Mouse (Mus musculus) heart, postnatal 10 days (tissue): ENCODE measurements around the gene Mtmr4. TPM values are rescaled to one million over a fixed set of nuclear protein-coding genes. Genes with fewer than 3 reads are reported as not detected.

Source experiments
- DNase-seq, 2 experiments: peaks; one replicate each; pipeline ENCODE4 v3.0.0; 2021
- intact Hi-C: fragments of 180-260 bp; cut with DNase I; formaldehyde crosslinking; loops from one replicate; pipeline ENCODE4 v1.15.1; 2025
- total RNA-seq, 2 experiments: library from RNA; stranded (reverse); gene quantifications; 2 replicates each; pipeline ENCODE4 v1.2.3; 2021

The Mtmr4 gene
- 10 to 100 TPM; 14.5 to 15.1 TPM for total RNA-seq

DNA sequence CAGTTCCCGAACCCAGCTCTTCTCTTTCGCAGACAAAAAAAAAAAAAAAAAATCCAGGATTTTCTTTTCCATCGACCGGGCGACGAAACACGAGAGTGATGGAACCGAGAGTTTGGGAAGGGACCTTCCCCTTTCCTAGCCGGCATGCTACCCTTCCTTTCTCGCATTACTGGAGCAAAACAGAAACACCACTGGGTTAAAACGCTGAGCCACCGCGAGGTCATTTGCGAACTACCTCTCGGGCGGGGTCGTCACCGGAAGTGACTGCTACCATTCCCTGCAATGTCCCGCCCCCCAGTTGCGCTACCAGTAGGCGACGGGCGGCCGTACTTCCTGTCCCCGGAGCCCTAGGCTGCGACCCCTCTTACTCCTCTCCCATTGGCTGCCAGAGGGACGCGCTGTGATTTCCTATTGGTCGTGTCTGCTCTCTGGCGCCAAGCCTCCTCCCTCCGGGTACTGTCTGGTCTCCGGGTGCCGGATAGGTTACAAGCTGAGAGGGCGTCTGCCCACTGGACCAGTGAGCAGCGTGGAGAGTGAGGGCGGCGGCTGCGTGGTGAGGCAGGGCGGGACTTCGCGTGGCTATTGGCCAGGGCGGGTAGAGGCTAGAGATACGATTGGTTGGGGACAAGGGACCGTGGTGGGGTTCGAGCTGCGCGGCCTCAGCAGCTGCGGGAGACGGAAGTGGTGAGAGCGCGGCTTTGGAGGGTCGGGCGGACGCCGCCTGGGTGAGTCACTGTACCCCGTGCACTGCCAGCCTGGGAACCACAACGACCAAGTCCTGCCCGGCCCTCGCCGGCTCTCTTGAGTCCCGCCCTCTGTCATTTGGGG lies at the start of gene Mtmr4:
Gene Mtmr4 (plus strand): TSS at position 637 of the 828 bp plus-strand sequence.
- intact Hi-C loops, result no loop called here
- DNase-seq, result peak; percentile 100

DNA sequence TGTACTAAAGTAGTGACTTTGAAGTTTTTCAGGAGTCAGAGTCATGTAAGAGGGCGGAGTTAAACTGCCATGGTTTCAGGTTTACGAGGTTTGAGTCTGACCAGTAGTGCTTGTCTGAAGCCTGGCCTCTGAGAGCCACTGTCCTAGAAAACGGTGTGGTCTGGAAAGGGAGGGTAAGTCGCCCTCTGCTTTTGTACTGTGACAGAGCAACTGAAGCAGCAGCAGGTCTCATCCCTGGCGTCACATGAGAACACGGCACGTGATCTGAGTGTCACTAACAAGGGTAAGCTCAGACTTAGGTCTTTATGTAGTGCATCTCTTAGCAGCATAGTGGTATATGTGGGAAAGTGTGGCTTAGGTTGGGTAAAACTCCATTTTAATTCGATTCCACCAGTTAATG lies 49.7 kb upstream of the Mtmr4 start:
- DNase-seq, result no peak

DNA sequence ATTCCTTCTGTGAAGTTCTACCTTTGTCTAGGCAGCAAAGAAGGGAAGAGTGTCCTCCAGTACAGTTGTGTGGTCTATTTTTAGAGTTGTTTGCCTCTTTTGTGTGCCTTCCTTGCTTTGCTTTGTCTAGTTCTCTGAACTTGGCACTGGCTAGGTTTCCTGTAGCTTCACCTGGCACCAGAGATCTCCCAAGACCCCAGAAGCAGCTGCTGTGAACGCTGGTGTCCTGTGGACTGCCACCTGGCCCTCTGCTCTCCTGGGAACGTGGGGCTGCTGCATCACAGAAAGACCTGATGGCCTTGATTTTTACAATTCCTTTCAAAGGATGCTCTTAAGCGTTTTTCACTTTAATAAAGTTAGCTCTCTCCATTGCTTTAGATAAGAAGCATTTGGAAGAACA lies 49.1 kb upstream of the Mtmr4 start:
- no peak for DNase-seq
- intact Hi-C loops, result no loop called here

More for the DNA sequence above, 49.7 kb upstream of the Mtmr4 start:
- intact Hi-C loops, result no loop called here

DNA sequence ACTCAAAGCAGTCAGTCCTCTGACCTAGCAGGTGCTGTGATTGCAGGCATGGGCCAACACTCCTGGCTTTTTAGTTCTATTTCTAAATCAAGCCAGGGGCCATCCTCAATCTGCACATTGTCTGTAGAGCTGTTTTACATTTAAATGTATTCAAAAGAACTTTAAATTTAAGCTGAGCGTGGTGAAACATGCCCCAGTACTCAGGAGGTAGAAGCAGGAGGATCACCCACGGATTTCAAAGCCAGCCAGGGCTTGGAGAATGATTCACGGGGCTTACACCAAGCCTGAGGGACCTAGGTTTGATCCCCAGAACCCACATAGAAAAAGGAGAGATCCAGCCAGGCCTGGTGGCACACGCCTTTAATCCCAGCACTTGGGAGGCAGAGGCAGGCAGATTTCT lies 38.6 kb upstream of the Mtmr4 start:
- DNase-seq, result no peak
- intact Hi-C loops, result no loop called here

DNA sequence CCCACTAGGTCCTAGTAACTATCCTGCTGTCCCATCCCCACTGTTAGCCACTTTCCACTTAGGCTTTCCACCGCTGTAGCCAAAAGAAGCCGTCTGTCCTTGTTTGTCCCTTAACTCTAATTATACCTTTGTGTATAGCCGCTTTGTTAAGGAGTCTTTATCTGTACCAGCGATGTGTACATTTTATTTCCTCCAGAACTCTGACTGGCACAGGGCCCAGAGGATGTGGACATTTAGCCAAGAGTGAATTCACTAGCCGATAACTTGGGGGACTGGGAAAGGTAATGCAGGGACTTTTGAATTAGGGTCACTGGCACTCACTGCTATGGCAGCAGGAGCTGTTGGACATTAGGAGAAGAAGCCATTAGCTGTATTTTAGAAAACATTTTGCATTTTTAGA lies 37.6 kb upstream of the Mtmr4 start:
- DNase-seq, result peak; percentile 32 to 49
- intact Hi-C loops, result no loop called here

- intact Hi-C loops, result no loop called here
- no peak for DNase-seq
These were observed 36.8 kb upstream of the Mtmr4 start for GRCm38 (mm10) chr11:87555106-87555703.

DNA sequence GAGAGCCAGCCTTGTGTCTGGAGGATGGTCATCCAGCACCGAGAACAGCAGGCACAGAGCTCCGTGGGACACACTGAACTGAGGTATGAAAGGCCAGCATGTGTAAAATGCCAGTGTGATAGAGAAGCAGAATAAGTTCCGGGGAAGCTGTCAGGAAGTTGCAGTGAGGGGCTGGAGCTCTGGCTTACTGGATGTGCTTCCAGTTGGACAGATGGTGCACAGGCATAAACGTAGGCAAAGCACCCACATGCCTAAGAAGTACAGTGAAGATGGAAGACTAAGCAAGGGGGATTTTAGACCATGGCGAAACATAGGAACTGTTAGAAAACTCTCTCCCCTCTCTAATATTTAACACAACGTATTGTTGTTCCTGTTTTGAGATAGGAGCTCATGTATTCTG lies 30.8 kb upstream of the Mtmr4 start:
- intact Hi-C loops, result no loop called here
- DNase-seq, result no peak

DNA sequence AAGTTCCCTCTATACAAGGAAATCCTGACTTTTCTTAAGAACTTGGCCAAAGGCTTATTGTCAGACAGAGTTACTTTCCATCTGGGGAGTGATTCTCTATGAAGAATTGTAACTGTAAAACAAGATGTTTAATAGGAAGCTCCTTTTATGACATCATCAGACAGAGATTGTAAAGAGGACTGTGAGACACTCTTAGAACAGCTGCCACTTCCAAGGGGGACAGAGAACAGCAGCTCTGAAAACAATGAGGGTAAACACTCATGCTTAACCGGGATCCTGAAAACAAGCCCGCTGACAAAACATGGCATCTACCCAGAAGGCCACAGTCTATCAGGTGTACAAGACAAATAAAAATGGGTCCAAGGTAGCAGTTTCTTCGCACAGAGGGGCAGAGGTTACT lies 25.5 kb upstream of the Mtmr4 start, which contains the start of gene Gm11492:
Gene Gm11492 (plus strand): TSS at position 153 of the 400 bp plus-strand sequence.
- peak in 1 of 2 experiments; percentile 16 for DNase-seq

DNA sequence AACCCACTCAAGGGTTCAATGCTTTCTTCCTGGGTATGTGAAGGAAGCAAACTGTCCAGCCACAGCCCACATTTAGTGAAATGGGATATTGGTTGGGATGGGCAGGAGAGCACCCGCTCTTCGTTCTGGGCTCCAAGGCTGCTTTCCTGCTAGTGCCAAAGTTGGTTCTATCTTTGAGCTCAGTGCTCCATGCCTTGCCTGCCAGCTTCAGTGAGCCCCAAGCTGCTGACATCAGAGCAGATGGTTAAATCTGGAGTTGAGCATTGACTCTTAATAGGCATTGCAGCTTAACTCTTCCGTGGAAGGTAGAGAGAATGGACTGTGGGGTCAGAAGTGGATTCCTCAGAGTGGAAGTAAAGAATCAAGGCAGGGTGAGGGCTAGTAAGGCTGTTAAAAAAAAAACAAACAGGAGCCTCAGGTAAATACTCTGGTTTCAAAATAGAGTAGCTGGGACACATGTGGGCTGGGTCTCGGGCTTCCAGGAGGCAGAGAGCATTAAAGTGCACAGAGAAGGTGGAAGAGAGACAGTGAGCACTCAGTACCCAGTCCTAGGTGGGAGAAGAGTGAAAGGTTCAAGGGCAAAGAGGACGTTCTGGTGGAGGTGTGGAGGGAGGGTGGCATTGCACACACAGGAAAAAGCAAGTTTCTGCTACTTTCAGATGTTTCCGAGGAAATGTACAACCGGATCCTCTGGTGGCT lies 23.6 kb upstream of the Mtmr4 start, which contains the start of gene Sept4:
Gene Sept4 (plus strand): TSS at position 649 of the 699 bp plus-strand sequence.
- DNase-seq, result no peak
- intact Hi-C loops, result no loop called here

More for the DNA sequence above, 25.5 kb upstream of the Mtmr4 start, which contains the start of gene Gm11492:
- intact Hi-C loops, result no loop called here

DNA sequence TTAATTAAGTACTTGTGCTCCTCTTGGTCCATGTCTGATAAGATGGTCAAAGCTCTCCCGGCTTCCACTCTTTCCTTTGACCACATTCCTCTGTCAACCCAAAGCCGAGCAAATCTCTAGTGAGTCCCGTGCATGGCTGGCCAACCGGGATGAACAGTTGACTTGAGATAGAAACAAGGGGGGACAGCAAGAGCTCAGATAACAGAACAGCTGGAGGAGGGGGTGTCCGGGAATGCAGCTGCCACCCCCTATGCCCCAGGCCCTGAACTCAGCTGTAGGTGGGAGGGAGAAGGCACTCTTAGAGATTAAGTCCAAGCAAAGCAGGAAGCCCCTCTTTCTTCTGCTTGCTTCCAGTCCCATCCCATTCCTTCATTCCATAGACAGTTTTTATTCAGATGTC lies 21.2 kb upstream of the Mtmr4 start:
- intact Hi-C loops, result no loop called here
- no peak for DNase-seq

GRCm38 (mm10) chr11:87571361-87571950 lies 20.5 kb upstream of the Mtmr4 start:
- DNase-seq, result peak; percentile 41 to 43
- intact Hi-C loops, result no loop called here

DNA sequence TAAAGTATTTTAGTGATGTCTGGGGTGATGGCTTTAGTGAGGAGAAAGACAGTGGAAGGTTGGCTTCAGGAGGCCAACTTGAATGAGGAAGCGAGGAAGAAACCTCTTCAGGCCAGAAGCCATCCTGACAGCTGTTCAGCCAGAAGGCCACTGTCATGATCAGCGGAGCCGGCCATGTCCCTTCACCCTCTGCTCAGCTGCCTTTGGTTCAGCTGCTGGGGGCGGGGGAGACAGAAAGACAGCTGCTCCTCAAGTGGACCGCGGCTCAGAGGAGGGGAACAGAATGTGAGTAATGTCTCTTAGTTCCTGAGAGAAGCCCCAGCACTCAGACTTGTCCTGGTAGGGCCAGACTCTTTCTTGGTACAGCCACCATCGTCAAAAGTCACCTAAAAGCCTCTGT lies 18.2 kb upstream of the Mtmr4 start:
- peak in 1 of 2 experiments; percentile 14 for DNase-seq

DNA sequence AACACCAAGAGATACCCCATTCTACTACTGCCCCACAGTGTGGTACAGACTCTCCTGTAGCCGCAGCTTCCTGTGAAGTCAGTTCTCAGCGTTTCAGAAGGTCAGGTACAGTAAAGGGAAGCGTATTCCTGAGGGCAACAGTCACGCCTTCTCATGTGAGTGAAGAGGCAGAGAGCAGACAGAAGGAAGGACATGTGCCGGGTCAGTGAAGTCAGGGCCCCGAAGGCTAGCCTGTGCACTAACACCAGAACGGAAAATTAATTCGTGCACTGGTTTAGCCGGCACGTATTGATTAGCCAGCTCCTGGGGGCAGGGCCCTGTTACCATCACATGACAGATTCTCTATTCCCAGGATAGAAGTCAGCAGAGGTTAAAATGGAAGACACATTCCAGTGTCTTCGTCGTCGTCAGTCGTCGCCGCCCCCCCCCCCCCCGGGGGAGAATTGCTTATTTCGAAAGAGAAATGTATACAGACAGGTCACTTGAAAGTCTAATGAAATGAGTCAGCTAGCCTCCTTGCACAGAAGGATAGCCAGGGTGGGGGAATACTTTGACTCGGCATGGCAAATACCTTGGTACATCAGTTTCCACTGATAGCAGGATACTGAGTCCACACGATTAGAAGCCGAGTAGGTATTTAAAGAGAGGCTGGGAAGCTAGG lies 17.3 kb upstream of the Mtmr4 start:
- intact Hi-C loops, result no loop called here
- DNase-seq, result no peak

More for the DNA sequence above, 18.2 kb upstream of the Mtmr4 start:
- intact Hi-C loops, result no loop called here

DNA sequence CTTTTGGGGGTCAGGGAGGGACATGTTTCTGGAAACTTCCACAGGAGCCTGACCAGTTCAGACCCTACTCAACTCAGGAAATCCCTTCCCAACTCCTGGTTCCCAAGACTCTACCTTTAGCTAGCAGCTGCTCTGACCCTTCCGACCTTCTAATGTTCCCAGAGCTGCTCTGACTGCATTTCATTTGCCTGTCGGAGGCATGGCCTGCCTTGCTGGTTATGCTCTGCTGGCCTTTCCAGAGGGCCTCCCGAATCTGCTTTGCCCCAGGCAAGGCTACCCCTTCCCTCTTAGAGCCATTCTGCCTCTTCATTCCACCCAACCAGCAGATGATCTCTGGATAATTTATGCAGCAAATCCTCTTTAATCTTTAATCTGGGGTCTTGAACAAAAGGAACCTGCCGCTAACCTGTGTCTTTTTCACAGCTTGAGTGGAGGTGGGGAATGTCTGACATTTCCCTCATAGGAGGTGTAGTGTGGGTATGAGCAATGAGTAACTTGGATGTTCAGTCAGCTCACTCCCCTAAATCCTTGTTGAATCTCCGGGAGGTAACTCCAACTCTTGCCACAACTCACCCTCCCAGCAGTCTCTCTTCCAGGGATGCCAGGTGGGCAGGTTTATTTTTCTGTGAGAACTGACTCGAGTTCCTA lies 14.2 kb upstream of the Mtmr4 start:
- intact Hi-C loops, result no loop called here
- DNase-seq, result no peak

DNA sequence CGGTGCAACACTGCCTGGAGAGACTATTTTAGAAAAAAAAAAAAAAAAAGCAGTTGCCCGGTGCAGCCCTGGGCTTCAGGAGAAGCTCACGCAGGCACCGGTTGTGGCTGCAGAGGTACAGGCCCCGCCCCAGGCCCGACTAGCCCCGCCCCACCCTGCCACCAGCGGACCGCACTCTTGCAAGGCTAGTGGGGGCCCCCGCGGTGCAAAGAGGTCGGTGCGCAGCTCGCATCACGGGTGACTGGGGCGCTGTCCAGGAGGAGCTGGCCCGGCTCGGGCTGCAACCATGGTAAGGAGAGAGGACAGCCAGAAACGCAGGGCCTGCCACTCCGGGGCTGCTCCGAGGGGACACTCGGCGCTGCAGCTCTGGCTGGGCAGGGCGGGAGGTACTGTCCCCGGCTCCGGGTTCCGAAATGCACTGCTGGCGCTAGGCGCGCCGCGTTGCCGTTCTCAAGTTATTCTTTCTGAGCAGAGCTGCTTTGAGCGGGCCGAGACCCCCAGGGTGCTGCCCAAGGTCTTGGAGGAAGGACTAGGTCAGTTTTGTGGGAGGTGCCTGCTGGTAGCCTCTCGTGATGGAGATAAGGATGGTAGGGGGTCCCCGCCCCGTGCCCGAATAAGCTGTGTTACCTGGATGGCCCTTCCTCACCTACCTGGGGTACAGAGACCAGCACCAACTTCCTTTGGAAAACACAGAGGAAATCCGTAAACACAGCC lies 13.6 kb upstream of the Mtmr4 start:
- DNase-seq, result peak; percentile 75 to 78
- intact Hi-C loops, result no loop called here

- DNase-seq, result peak; percentile 61 to 64
- intact Hi-C loops, result no loop called here
These were observed 12.9 kb upstream of the Mtmr4 start for GRCm38 (mm10) chr11:87578963-87579601.

GRCm38 (mm10) chr11:87579713-87580112 lies 12.2 kb upstream of the Mtmr4 start:
- intact Hi-C loops, result loop anchor here (5.0 kb wide), 1 partner anchor 57 kb away; no protein-coding TSS in a partner anchor
- no peak for DNase-seq

GRCm38 (mm10) chr11:87580543-87581085 lies 11.3 kb upstream of the Mtmr4 start:
- intact Hi-C loops, result loop anchor here (5.0 kb wide), 1 partner anchor 58 kb away; no protein-coding TSS in a partner anchor

More at GRCm38 (mm10) chr11:87580543-87581085, 11.3 kb upstream of the Mtmr4 start:
- DNase-seq, result no peak
